ENCODE assay signal across 8 mouse cellular contexts in genomic region chr9:67435333-67436154, GRCm38 (mm10).
DNase-seq lines count a peak whose midpoint lies in the region; ATAC-seq and TF ChIP-seq lines count a peak whose summit lies in the region.

No protein-coding gene starts in this region.

- H3K27me3 ChIP-seq in embryonic facial prominence, embryonic 15.5 days = no peaks in the 10 kb centered on the region
- no peaks in the 10 kb centered on the region for H3K27me3 ChIP-seq in heart, embryonic 12.5 days (replicated peaks)
- H3K27me3 ChIP-seq in stomach, embryonic 14.5 days (ENCODE audit: control insufficient read depth, insufficient read depth, low read length) = no peaks in the 10 kb centered on the region
- no peaks in the 10 kb centered on the region for H3K27me3 ChIP-seq in thymus, adult 2 months (ENCODE audit: control insufficient read depth, insufficient read depth, low read length)

- H3K27ac ChIP-seq in layer of hippocampus, adult 2 months = peak overlapping the region; percentile 14; the same call in 1 of the 2 replicates
- peak overlapping the region; percentile 58 for H3K27ac ChIP-seq in embryonic facial prominence, embryonic 15.5 days (replicated peaks)
- H3K27ac ChIP-seq in heart, embryonic 12.5 days (ENCODE audit: poor library complexity, severe bottlenecking) = peak overlapping the region; percentile 90
- peak overlapping the region; percentile 68 for H3K27ac ChIP-seq in stomach, embryonic 14.5 days (ENCODE audit: low read length)
- H3K27ac ChIP-seq in thymus, adult 2 months (ENCODE audit: control insufficient read depth, insufficient read depth, low read length) = no peak overlapping the region

- peak in 1 of 2 experiments; percentile 36 for DNase-seq in layer of hippocampus, adult 2 months (ENCODE audit: low spot score in 2 of 2)
- no peak for DNase-seq in layer of hippocampus, adult 9-10 months (ENCODE audit: low spot score)
- DNase-seq in kidney, postnatal 10 days = peak; percentile 48
- DNase-seq in left cerebral cortex, adult 8-10 months (ENCODE audit: low spot score in 2 of 2) = no peak
- no peak for DNase-seq in thymus, adult 2 months

- H3K4me1 ChIP-seq in embryonic facial prominence, embryonic 15.5 days = peaks cover 13% of the 10 kb centered on the region
- peaks cover 35% of the 10 kb centered on the region for H3K4me1 ChIP-seq in heart, embryonic 12.5 days (replicated peaks)
- peaks cover 14% of the 10 kb centered on the region; the same call in 1 of the 2 replicates for H3K4me1 ChIP-seq in stomach, embryonic 14.5 days (ENCODE audit: control insufficient read depth, insufficient read depth, low read length)
- no peaks in the 10 kb centered on the region for H3K4me1 ChIP-seq in thymus, adult 2 months (replicated peaks; ENCODE audit: control insufficient read depth, insufficient read depth, low read length)

- no peaks in the 10 kb centered on the region for H3K9me3 ChIP-seq in embryonic facial prominence, embryonic 15.5 days (replicated peaks)
- no peaks in the 10 kb centered on the region for H3K9me3 ChIP-seq in heart, embryonic 12.5 days (replicated peaks)
- no peaks in the 10 kb centered on the region for H3K9me3 ChIP-seq in stomach, embryonic 14.5 days (ENCODE audit: control insufficient read depth, low read depth, low read length)

- H3K4me2 ChIP-seq in embryonic facial prominence, embryonic 15.5 days (replicated peaks) = no peak overlapping the region
- peak overlapping the region; percentile 57 for H3K4me2 ChIP-seq in heart, embryonic 12.5 days
- no peak overlapping the region for H3K4me2 ChIP-seq in stomach, embryonic 14.5 days (replicated peaks; ENCODE audit: low read depth, low read length)

- no peak for TF ChIP-seq CTCF in layer of hippocampus, adult 2 months (conservative IDR thresholded peaks at IDR 0.05)
- TF ChIP-seq CTCF in thymus, adult 2 months (IDR thresholded peaks at IDR 0.05; ENCODE audit: borderline replicate concordance, control insufficient read depth, extremely low read depth, insufficient read depth, low read length, poor library complexity) = no peak

- 32% methylated on average over 10 of the region's 10 CpGs for WGBS in embryonic facial prominence, embryonic 15.5 days
- whole genome bisulfite sequencing in heart, embryonic 12.5 days = 34% methylated on average over 10 of the region's 10 CpGs
- WGBS in stomach, embryonic 14.5 days = 41% methylated on average over 10 of the region's 10 CpGs
- 81% methylated on average over 10 of the region's 10 CpGs for WGBS in thymus, adult 2 months

- TF ChIP-seq POLR2A in thymus, adult 2 months (IDR thresholded peaks at IDR 0.05; ENCODE audit: control insufficient read depth, extremely low read depth, insufficient read depth, low read length, poor library complexity) = no peak

- no peak for ATAC-seq in embryonic facial prominence, embryonic 15.5 days (ENCODE audit: insufficient number of reproducible peaks, low FRiP score, low TSS enrichment, low read depth)
- ATAC-seq in heart, embryonic 12.5 days (ENCODE audit: insufficient number of reproducible peaks, low FRiP score) = peak; percentile 45; the same call in 1 of the 2 replicates
- no peak for ATAC-seq in stomach, embryonic 14.5 days (ENCODE audit: insufficient number of reproducible peaks, insufficient read depth, low FRiP score, low read depth)

- H3K4me3 ChIP-seq in layer of hippocampus, adult 2 months = peak overlapping the region; percentile 9; the same call in 1 of the 2 replicates
- H3K4me3 ChIP-seq in embryonic facial prominence, embryonic 15.5 days (replicated peaks) = no peak overlapping the region
- H3K4me3 ChIP-seq in heart, embryonic 12.5 days = no peak overlapping the region
- no peak overlapping the region for H3K4me3 ChIP-seq in stomach, embryonic 14.5 days (ENCODE audit: low read depth, low read length)
- no peak overlapping the region for H3K4me3 ChIP-seq in thymus, adult 2 months (ENCODE audit: control insufficient read depth, insufficient read depth, low read length)

- no peak overlapping the region for H3K9ac ChIP-seq in embryonic facial prominence, embryonic 15.5 days
- H3K9ac ChIP-seq in heart, embryonic 12.5 days = 0 out of 2 replicates have a peak overlapping the region, but pooled peaks have one; percentile 57
- no peak overlapping the region for H3K9ac ChIP-seq in stomach, embryonic 14.5 days (replicated peaks; ENCODE audit: low read depth, low read length)

- H3K36me3 ChIP-seq in embryonic facial prominence, embryonic 15.5 days = no peaks in the 10 kb centered on the region
- no peaks in the 10 kb centered on the region for H3K36me3 ChIP-seq in heart, embryonic 12.5 days
- no peaks in the 10 kb centered on the region for H3K36me3 ChIP-seq in stomach, embryonic 14.5 days (ENCODE audit: control insufficient read depth, insufficient read depth, low read length)
- no peaks in the 10 kb centered on the region for H3K36me3 ChIP-seq in thymus, adult 2 months (ENCODE audit: control insufficient read depth, insufficient read depth, low read length)
